Mouse (Mus musculus) hematopoietic stem cell, adult 5-6 weeks (primary cell): ENCODE data around the gene Cdk1. TPM values are rescaled to one million over a fixed set of nuclear protein-coding genes. Genes with fewer than 3 reads are reported as not detected.

ENCODE experiments used
- ATAC-seq, 2 experiments: fragments of 125-278 bp in 1 of 2; replicated peaks in 1 of 2; 2 replicates each; pipeline ENCODE4 v1.8.0; 2016 to 2017; ENCODE audit warnings: inconsistent platforms in 2 of 2, mild to moderate bottlenecking in 2 of 2, moderate number of reproducible peaks in 2 of 2, low read depth in 1 of 2, moderate TSS enrichment in 1 of 2; ENCODE audit not compliant: low FRiP score in 2 of 2, poor library complexity in 2 of 2, severe bottlenecking in 2 of 2, insufficient read depth in 1 of 2, low TSS enrichment in 1 of 2
- total RNA-seq: library from RNA; stranded (forward); fragments of 172-1452, 232-1000 nt; gene quantifications from 2 replicates; pipeline ENCODE4 v1.2.3, GENCODE M21; 2017

Gene Cdk1
- total RNA-seq, 1 experiment from 2014 or later, result 145 TPM

- no peak for ATAC-seq
Observed at GRCm38 (mm10) chr10:69323986-69324385, 28.8 kb downstream of the Cdk1 start.

DNA sequence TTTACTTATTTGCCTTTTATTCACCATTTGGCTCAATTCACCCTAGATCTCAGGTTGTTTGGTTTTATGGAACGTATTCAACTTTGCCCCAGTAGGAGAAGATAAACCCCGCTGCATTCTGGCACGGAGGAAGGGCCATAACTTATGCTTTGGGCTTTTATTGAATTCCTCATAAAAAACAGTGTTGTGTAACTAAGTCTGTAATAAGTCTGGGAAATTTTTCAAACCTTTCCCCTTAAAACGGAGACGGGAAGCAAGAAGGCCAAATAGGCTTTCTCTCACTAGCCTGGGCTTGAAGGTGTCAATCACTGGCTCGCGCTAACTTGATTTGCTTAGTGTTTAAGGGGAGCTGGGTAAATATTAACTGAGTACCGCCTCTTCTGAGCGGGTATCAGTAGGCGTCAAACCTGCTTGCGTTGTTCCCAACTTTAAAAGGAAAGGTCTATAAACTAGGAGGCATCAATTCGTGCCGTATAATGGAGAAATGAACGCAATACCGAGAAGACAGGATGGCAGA is 31.2 kb downstream of the Cdk1 start:
- no peak for ATAC-seq

GRCm38 (mm10) chr10:69320667-69321518 is 31.8 kb downstream of the Cdk1 start:
- ATAC-seq, result peak; percentile 86 to 96

GRCm38 (mm10) chr10:69318514-69318913 is 34.2 kb downstream of the Cdk1 start:
- no peak for ATAC-seq

- no peak for ATAC-seq
Observed at GRCm38 (mm10) chr10:69313944-69314343, 38.8 kb downstream of the Cdk1 start.

DNA sequence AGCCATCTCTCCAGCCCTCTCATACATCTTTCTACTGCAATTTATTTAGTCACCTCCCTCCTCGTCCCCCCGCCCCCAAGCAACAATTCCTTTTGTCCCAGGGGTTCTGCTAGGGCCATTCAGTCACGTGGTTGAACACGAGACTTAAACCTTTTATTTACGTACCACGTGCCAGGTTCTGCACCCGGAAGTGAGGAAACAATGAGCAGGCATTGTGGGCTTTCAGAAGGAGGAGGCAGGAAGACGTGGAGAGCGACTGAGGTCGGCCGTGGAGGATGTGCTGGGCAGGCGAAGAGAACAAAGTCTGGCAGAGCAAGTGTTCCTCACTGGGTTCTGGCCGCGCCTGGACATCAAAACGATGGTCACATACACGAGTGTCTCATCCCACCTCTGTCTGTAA is 40.9 kb downstream of the Cdk1 start:
- no peak for ATAC-seq

DNA sequence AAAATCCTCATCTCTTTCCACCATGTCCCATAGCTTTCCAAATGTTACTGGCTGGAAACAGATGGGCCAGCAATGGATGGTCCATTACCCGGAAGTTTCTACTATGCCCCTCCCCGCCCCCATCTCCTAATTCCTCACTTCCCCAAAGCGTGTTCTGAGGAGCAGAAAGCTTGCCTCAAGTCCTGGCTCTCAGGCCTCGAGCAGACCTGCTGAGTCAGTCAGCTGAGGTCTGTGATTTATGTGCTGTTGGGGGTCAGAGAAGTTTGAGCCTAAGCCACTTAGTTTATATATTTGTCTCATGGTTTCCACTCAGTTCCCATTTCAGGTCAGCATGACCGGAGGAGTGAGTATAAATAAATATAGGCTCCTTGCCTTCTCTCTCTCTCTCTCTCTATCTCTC is 43.6 kb downstream of the Cdk1 start:
- ATAC-seq, result peak; percentile 86 to 89

GRCm38 (mm10) chr10:69307067-69307466 is 45.7 kb downstream of the Cdk1 start:
- ATAC-seq, result peak in 1 of 2 experiments; percentile 50; a peak in 1 of 4 replicates

GRCm38 (mm10) chr10:69306205-69306604 is 46.5 kb downstream of the Cdk1 start:
- 0 out of 4 replicates have a peak, but pooled peaks of 1 of the 2 experiments have one; percentile 49 for ATAC-seq

GRCm38 (mm10) chr10:69305600-69305999 is 47.1 kb downstream of the Cdk1 start:
- no peak for ATAC-seq

DNA sequence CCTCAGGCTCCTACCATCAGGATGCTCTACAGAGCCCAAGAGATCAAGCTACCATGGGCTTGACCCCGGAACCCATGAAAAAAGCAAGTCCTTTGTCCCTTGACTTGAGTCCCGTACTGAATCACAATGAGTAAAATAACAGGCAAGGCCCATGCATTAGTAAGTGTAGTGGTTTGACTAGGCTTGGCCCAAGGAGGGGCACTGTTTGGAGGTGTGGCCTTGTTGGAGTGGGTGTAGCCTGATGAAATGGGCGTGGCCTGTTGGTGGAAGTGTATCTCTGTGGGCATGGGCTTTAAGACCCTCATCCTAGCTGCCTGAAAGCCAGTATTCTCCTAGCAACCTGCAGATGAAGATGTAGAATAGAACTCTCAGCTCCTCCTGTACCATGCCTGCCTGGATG is 47.9 kb downstream of the Cdk1 start:
- no peak for ATAC-seq

GRCm38 (mm10) chr10:69302667-69303066 is 50.1 kb downstream of the Cdk1 start:
- ATAC-seq, result no peak

DNA sequence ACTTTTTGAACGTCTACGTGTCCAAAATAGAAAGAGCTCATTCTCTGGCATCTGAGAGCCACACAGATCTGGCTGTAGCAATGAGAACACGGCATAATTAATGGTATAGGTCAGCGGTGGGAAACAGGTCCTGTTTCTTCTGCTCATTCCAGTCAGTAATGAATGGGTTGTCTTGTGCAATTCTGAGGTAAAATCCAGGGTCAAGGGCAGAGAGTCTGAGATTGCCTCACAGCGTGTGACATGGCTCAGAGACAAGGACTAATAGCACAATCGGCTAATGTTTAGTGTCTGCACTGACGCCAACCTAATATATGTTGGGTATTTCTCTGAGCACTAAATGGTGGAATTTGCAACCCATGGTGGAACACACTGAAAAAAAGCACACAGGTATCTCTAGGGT is 52.8 kb downstream of the Cdk1 start:
- no peak for ATAC-seq

DNA sequence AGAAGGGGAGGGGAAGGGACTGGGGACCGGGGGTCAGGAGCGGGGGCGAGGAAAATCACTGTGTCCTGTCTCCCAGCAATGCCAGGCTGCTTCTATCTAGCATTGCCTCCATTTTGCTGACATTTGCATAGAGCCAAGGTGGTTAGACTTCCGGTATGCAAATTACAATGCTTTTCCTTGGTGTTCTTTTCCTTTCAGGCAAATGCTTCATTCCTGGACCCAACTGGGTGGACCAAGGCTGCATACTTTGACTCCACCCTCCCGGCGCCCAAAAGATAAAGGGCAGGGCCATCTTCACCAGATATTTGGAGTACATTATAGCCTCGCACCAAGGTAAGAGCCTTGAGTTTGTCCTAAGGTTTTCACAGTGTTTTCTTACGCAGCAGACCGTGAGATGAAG is 56.8 kb downstream of the Cdk1 start:
- ATAC-seq, result no peak

DNA sequence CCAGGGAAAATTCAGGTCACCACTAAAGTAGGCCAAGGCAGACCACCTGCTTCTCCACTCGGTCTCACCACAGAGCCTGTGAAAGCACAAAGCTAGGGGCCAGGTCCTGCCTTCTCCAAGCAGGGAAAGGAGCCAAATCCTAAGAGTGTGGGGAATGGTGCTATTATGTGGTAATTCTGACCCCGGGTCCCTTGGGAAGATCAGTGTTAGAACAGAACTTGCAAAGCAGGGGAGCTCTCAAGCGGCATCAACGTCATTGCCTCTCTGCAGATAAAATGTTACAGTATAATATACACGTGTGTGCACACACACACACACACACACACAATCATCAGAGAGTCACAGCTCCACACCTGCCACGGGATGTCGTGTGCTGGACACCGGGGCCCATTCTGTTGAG is 62.0 kb downstream of the Cdk1 start:
- ATAC-seq, result no peak

GRCm38 (mm10) chr10:69288720-69289119 is 64.0 kb downstream of the Cdk1 start:
- ATAC-seq, result no peak

GRCm38 (mm10) chr10:69288086-69288485 is 64.7 kb downstream of the Cdk1 start:
- no peak for ATAC-seq

GRCm38 (mm10) chr10:69286939-69287338 is 65.8 kb downstream of the Cdk1 start:
- no peak for ATAC-seq
